Comparison of ENCODE assay signal across 9 mouse cellular contexts in genomic region chr2:70037221-70037620, GRCm38 (mm10). TPM values are rescaled to one million over a fixed set of nuclear protein-coding genes. Genes with fewer than 3 reads are reported as not detected.
DNase-seq lines count a peak whose midpoint lies in the region; ATAC-seq and TF ChIP-seq lines count a peak whose summit lies in the region.
"Had no signal": no experiment of that assay in that cellular context is flagged by ENCODE, and none has a peak within 500 bp of the region (broad histone marks: within the 10 kb centered on the region; RNA-seq: fewer than 3 reads in every experiment).

No protein-coding gene starts in this region.

- TF ChIP-seq POLR2A in heart, adult 2 months (IDR thresholded peaks at IDR 0.05; ENCODE audit: insufficient read depth, low read depth, low read length) = no peak
- TF ChIP-seq POLR2A in bone marrow macrophage, adult 2 months (IDR thresholded peaks at IDR 0.05; ENCODE audit: borderline replicate concordance, low read depth, low read length) = no peak
- TF ChIP-seq POLR2A in cerebellum, adult 2 months (IDR thresholded peaks at IDR 0.05; ENCODE audit: borderline replicate concordance, insufficient read depth, low read length) = no peak

- whole genome bisulfite sequencing in heart, adult 2 months = 70% methylated on average over 8 of the region's 8 CpGs
- 79% methylated on average over 8 of the region's 8 CpGs for WGBS in cerebellum, adult 2 months
- WGBS in midbrain, embryonic 11.5 days = 80% methylated on average over 8 of the region's 8 CpGs

- H3K4me3 ChIP-seq in heart, adult 2 months = no peak overlapping the region
- no peak overlapping the region for H3K4me3 ChIP-seq in bone marrow macrophage, adult 2 months (ENCODE audit: insufficient read depth, low read length)
- no peak overlapping the region for H3K4me3 ChIP-seq in cerebellum, adult 2 months (replicated peaks; ENCODE audit: insufficient read depth, low read depth, low read length)
- H3K4me3 ChIP-seq in midbrain, embryonic 11.5 days (ENCODE audit: low read depth, low read length) = no peak overlapping the region
- H3K4me3 ChIP-seq: midbrain, embryonic 12.5 days had no signal

- H3K4me2 ChIP-seq in midbrain, embryonic 11.5 days = no peak overlapping the region
- H3K4me2 ChIP-seq: midbrain, embryonic 12.5 days had no signal

- no peak overlapping the region for H3K27ac ChIP-seq in heart, adult 2 months
- H3K27ac ChIP-seq in bone marrow macrophage, adult 2 months (ENCODE audit: insufficient read depth, low read depth, low read length) = no peak overlapping the region
- no peak overlapping the region for H3K27ac ChIP-seq in cerebellum, adult 2 months (ENCODE audit: insufficient read depth, low read length)
- no peak overlapping the region for H3K27ac ChIP-seq in midbrain, embryonic 11.5 days (ENCODE audit: low read depth, low read length)
- H3K27ac ChIP-seq: midbrain, embryonic 12.5 days had no signal

- TF ChIP-seq CTCF in heart, adult 2 months (IDR thresholded peaks at IDR 0.05) = peak; percentile 65
- TF ChIP-seq CTCF in bone marrow macrophage, adult 2 months (IDR thresholded peaks at IDR 0.05; ENCODE audit: low read depth, low read length) = peak; percentile 70
- TF ChIP-seq CTCF in cerebellum, adult 2 months (IDR thresholded peaks at IDR 0.05; ENCODE audit: borderline replicate concordance, insufficient read depth, low read depth, low read length) = no peak

- no peak overlapping the region for H3K9ac ChIP-seq in heart, adult 2 months (ENCODE audit: low read depth, low read length)
- H3K9ac ChIP-seq in midbrain, embryonic 11.5 days (ENCODE audit: low read length) = no peak overlapping the region
- H3K9ac ChIP-seq: midbrain, embryonic 12.5 days had no signal

- no peak for DNase-seq in heart, adult 2 months
- no peak for DNase-seq in heart, adult 8-10 months (ENCODE audit: low spot score)
- peak; percentile 88 for DNase-seq in A20 (ENCODE audit: low read depth, low spot score)
- peak; percentile 39 for DNase-seq in lung, postnatal 14 days
- no peak for DNase-seq in gastrocnemius, postnatal 14 days
- DNase-seq in cerebellum, adult 2 months = no peak
- no peak for DNase-seq in midbrain, embryonic 11.5 days (ENCODE audit: low spot score, missing footprints)

- intact Hi-C loops in heart, adult 2 months (cut with DNase I) = no loop called here
- intact Hi-C loops in gastrocnemius, postnatal 14 days (cut with DNase I; ENCODE audit: low total_unique reads) = no loop called here

- H3K4me1 ChIP-seq in heart, adult 2 months (ENCODE audit: control insufficient read depth, insufficient read depth, low read length) = no peaks in the 10 kb centered on the region
- no peaks in the 10 kb centered on the region for H3K4me1 ChIP-seq in bone marrow macrophage, adult 2 months (ENCODE audit: control insufficient read depth, insufficient read depth, low read length)
- no peaks in the 10 kb centered on the region for H3K4me1 ChIP-seq in cerebellum, adult 2 months (ENCODE audit: control insufficient read depth, insufficient read depth, low read length)
- H3K4me1 ChIP-seq in midbrain, embryonic 11.5 days (ENCODE audit: control insufficient read depth, insufficient read depth, low read length) = peaks cover 5% of the 10 kb centered on the region; the same call in 1 of the 2 replicates

- TF ChIP-seq EP300 in heart, adult 2 months (IDR thresholded peaks at IDR 0.05; ENCODE audit: insufficient read depth, low read depth, low read length) = no peak

- no peaks in the 10 kb centered on the region for H3K27me3 ChIP-seq in heart, adult 2 months (ENCODE audit: control insufficient read depth, insufficient read depth, low read length)
- H3K27me3 ChIP-seq in cerebellum, adult 2 months (ENCODE audit: control insufficient read depth, insufficient read depth, low read length) = no peaks in the 10 kb centered on the region
- no peaks in the 10 kb centered on the region for H3K27me3 ChIP-seq in midbrain, embryonic 11.5 days (ENCODE audit: control insufficient read depth, insufficient read depth, low read length)
- H3K27me3 ChIP-seq: midbrain, embryonic 12.5 days had no signal

- H3K36me3 ChIP-seq in heart, adult 2 months (ENCODE audit: control insufficient read depth, insufficient read depth, low read length) = no peaks in the 10 kb centered on the region
- no peaks in the 10 kb centered on the region for H3K36me3 ChIP-seq in midbrain, embryonic 11.5 days (ENCODE audit: control insufficient read depth, insufficient read depth, low read length)
- H3K36me3 ChIP-seq: midbrain, embryonic 12.5 days had no signal

- H3K79me2 ChIP-seq in heart, adult 2 months (replicated peaks; ENCODE audit: control insufficient read depth, insufficient read depth, low read length) = no peaks in the 10 kb centered on the region

- H3K9me3 ChIP-seq in midbrain, embryonic 11.5 days (ENCODE audit: control insufficient read depth, low read length) = no peaks in the 10 kb centered on the region
- H3K9me3 ChIP-seq: midbrain, embryonic 12.5 days had no signal

- ATAC-seq in midbrain, embryonic 11.5 days (ENCODE audit: low FRiP score) = no peak

RNA-seq across cellular contexts. Expression of gene Myo3b, which starts 1.7 kb away (rescaled TPM):
- under 1 TPM in 1 of 2 experiments, not detected in 1; 0.08 TPM for total RNA-seq in heart, adult 2 months (2021)
- polyA plus RNA-seq in heart, adult 2 months (2012; rRNA removed) = not detected in 2 replicates
- under 1 TPM; 0.05 to 0.16 (median 0.12) TPM for total RNA-seq in heart, adult 8-10 months (2022)
- polyA plus RNA-seq in bone marrow macrophage, adult 2 months (2012; ENCODE audit: insufficient read depth, insufficient read length, missing spikeins) = not detected in 2 replicates
- not detected for total RNA-seq in gastrocnemius, postnatal 14 days (2021)
- polyA plus RNA-seq in cerebellum, adult 2 months (2012; rRNA removed) = 0.08 TPM in 2 replicates
- not detected in 2 replicates for polyA plus RNA-seq in midbrain, embryonic 11.5 days (2014; fragmentation: Nextera tagmentation; extraction: Ambion mirVana)
- polyA plus RNA-seq: midbrain, embryonic 12.5 days had no signal

Comparison
In these comparisons a context has a peak if more than half of its experiments do, and no peak if none do; other contexts are left out.
1. DNase-seq: peak in A20 (single experiment) and lung, postnatal 14 days (single experiment); none in heart, adult 2 months (0 of 2), heart, adult 8-10 months (single experiment), gastrocnemius, postnatal 14 days (single experiment), cerebellum, adult 2 months (0 of 2) and midbrain, embryonic 11.5 days (single experiment).